ENCODE assay signal across 21 mouse cellular contexts in the genomic region with DNA sequence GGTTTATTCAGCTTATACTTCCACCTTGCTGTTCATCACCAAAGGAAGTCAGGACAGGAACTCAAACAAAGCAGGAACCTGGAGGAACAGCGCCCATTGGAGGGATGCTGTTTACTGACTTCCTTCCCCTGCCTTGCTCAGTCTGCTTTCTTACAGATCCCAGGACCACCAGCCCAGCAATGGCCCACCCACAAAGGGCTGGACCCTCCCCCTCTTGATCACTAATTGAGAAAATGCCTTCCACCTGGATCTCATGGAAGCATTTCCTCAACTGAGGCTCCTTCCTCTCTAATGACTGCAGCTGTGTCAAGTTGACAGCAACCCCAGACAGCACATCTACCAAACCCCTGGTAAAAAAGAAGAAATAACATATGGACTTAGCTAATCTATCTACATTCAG.
DNase-seq lines count a peak whose midpoint lies in the region; ATAC-seq lines count a peak whose summit lies in the region.
"Had no signal": no experiment of that assay in that cellular context is flagged by ENCODE, and none has a peak within 500 bp of the region (broad histone marks: within the 10 kb centered on the region; RNA-seq: fewer than 3 reads in every experiment).

No protein-coding gene starts in this region.

- no peak overlapping the region for H3K9ac ChIP-seq in embryonic facial prominence, embryonic 13.5 days
- H3K9ac ChIP-seq in limb, embryonic 11.5 days (ENCODE audit: low read length): no peak overlapping the region
- H3K9ac ChIP-seq: heart, embryonic 15.5 days; hindbrain, embryonic 14.5 days; intestine, embryonic 15.5 days had no signal

- ATAC-seq in embryonic facial prominence, embryonic 13.5 days (ENCODE audit: insufficient number of reproducible peaks, insufficient read depth, low FRiP score, low TSS enrichment, low read depth): no peak
- ATAC-seq in limb, embryonic 11.5 days (ENCODE audit: insufficient number of reproducible peaks, low FRiP score, low TSS enrichment, low read depth): 0 out of 2 replicates have a peak, but pooled peaks have one; percentile 47
- ATAC-seq: forebrain, embryonic 14.5 days; intestine, embryonic 15.5 days had no signal

- 65% methylated on average over 1 of the region's 1 CpGs for WGBS in heart, embryonic 10.5 days
- 45% methylated on average over 1 of the region's 1 CpGs for WGBS in embryonic facial prominence, embryonic 13.5 days
- WGBS in limb, embryonic 11.5 days: 44% methylated on average over 1 of the region's 1 CpGs

- no peaks in the 10 kb centered on the region for H3K36me3 ChIP-seq in heart, embryonic 10.5 days
- peaks cover 5% of the 10 kb centered on the region; the same call in 1 of the 2 replicates for H3K36me3 ChIP-seq in embryonic facial prominence, embryonic 13.5 days
- H3K36me3 ChIP-seq in limb, embryonic 11.5 days (ENCODE audit: control insufficient read depth, insufficient read depth, low read length): no peaks in the 10 kb centered on the region
- H3K36me3 ChIP-seq: heart, embryonic 15.5 days; intestine, embryonic 15.5 days had no signal

- H3K27me3 ChIP-seq in heart, embryonic 10.5 days (ENCODE audit: insufficient read depth, poor library complexity, severe bottlenecking): no peaks in the 10 kb centered on the region
- no peaks in the 10 kb centered on the region for H3K27me3 ChIP-seq in embryonic facial prominence, embryonic 13.5 days
- no peaks in the 10 kb centered on the region for H3K27me3 ChIP-seq in limb, embryonic 11.5 days (ENCODE audit: control insufficient read depth, insufficient read depth, low read length)
- H3K27me3 ChIP-seq: heart, embryonic 15.5 days; intestine, embryonic 15.5 days had no signal

- DNase-seq in heart, embryonic 10.5 days (ENCODE audit: low spot score): peak; percentile 61
- DNase-seq in heart, postnatal 10 days: no peak
- peak; percentile 54 for DNase-seq in embryo, embryonic 11 days
- peak; percentile 74 for DNase-seq in limb, embryonic 11.5 days (ENCODE audit: low spot score)
- DNase-seq in kidney, adult 18-20 months: no peak
- no peak for DNase-seq in thymus, postnatal 10 days (ENCODE audit: low spot score in 2 of 2)
- no peak for DNase-seq in right cerebral cortex, adult 2 months (ENCODE audit: low spot score in 2 of 2)
- DNase-seq: adrenal gland, adult 2 months; adrenal gland, postnatal 25 days; cerebellum, adult 18-20 months; cerebellum, adult 9-11 months; cerebellum, postnatal 36 days; gastrocnemius, postnatal 14 days; kidney, adult 2 months had no signal

- no peak overlapping the region for H3K27ac ChIP-seq in heart, embryonic 10.5 days
- peak overlapping the region; percentile 44 for H3K27ac ChIP-seq in embryonic facial prominence, embryonic 13.5 days
- no peak overlapping the region; the same call in 1 of the 2 replicates for H3K27ac ChIP-seq in limb, embryonic 11.5 days (replicated peaks; ENCODE audit: low read depth, low read length)
- H3K27ac ChIP-seq: heart, embryonic 15.5 days; hindbrain, embryonic 10.5 days; intestine, embryonic 15.5 days had no signal

- intact Hi-C loops in heart, postnatal 10 days (cut with DNase I): no loop called here

- 0 out of 2 replicates have a peak, but pooled peaks cover under 1% of the 10 kb centered on the region for H3K4me1 ChIP-seq in heart, embryonic 10.5 days
- H3K4me1 ChIP-seq in embryonic facial prominence, embryonic 13.5 days: peaks cover 32% of the 10 kb centered on the region
- H3K4me1 ChIP-seq in limb, embryonic 11.5 days (ENCODE audit: control insufficient read depth, insufficient read depth, low read length): peaks cover 2% of the 10 kb centered on the region; the same call in 1 of the 2 replicates
- H3K4me1 ChIP-seq: heart, embryonic 15.5 days had no signal

- H3K4me2 ChIP-seq in embryonic facial prominence, embryonic 13.5 days: no peak overlapping the region
- no peak overlapping the region for H3K4me2 ChIP-seq in limb, embryonic 11.5 days (ENCODE audit: low read depth, severe bottlenecking)
- H3K4me2 ChIP-seq: heart, embryonic 11.5 days; heart, embryonic 15.5 days; hindbrain, embryonic 14.5 days; intestine, embryonic 15.5 days had no signal

- no peaks in the 10 kb centered on the region for H3K9me3 ChIP-seq in heart, embryonic 10.5 days
- no peaks in the 10 kb centered on the region for H3K9me3 ChIP-seq in embryonic facial prominence, embryonic 13.5 days
- no peaks in the 10 kb centered on the region for H3K9me3 ChIP-seq in limb, embryonic 11.5 days (ENCODE audit: control insufficient read depth, low read length)
- H3K9me3 ChIP-seq: heart, embryonic 15.5 days; hindbrain, embryonic 10.5 days; intestine, embryonic 15.5 days had no signal

- no peak overlapping the region for H3K4me3 ChIP-seq in heart, embryonic 10.5 days
- no peak overlapping the region for H3K4me3 ChIP-seq in embryonic facial prominence, embryonic 13.5 days
- no peak overlapping the region for H3K4me3 ChIP-seq in limb, embryonic 11.5 days (ENCODE audit: low read depth, low read length)
- H3K4me3 ChIP-seq: heart, embryonic 15.5 days; hindbrain, embryonic 10.5 days; intestine, embryonic 15.5 days had no signal

Comparison
In these comparisons a context has a peak if more than half of its experiments do, and no peak if none do; other contexts are left out.
1. DNase-seq: peak in heart, embryonic 10.5 days (single experiment), embryo, embryonic 11 days (single experiment) and limb, embryonic 11.5 days (single experiment); none in heart, postnatal 10 days (0 of 2), kidney, adult 18-20 months (single experiment), thymus, postnatal 10 days (0 of 2) and right cerebral cortex, adult 2 months (0 of 2).